Mouse (Mus musculus) cerebellum, adult 2 months (tissue): ENCODE data around the gene Rbck1.

Source experiments
- CTCF ChIP-seq: fragments of 200-500 bp; IDR thresholded peaks from 2 replicates; pipeline ENCODE4 v1.5.1; 2011; ENCODE audit warnings: low read depth, mild to moderate bottlenecking, control low read depth, low read length, moderate library complexity, borderline replicate concordance; ENCODE audit not compliant: insufficient read depth
- POLR2A ChIP-seq: fragments of 200-500 bp; IDR thresholded peaks from 2 replicates; pipeline ENCODE4 v1.6.1; 2011; ENCODE audit warnings: low read length, control low read depth, borderline replicate concordance; ENCODE audit not compliant: insufficient read depth

- TF ChIP-seq CTCF: no peak
- no peak for TF ChIP-seq POLR2A
These were observed 19.5 kb downstream of the Rbck1 start for GRCm38 (mm10) chr2:152312996-152313395.
